Mouse (Mus musculus) layer of hippocampus, postnatal 14 days (tissue): ENCODE data around the gene Qrfpr. TPM values are rescaled to one million over a fixed set of nuclear protein-coding genes. Genes with fewer than 3 reads are reported as not detected.

Source experiments
- DNase-seq, 2 experiments: peaks; one replicate each; pipeline ENCODE4 v3.0.0; 2021 to 2022; ENCODE audit warnings: low spot score in 2 of 2, mixed read lengths in 1 of 2
- total RNA-seq, 2 experiments: library from RNA; stranded (reverse); gene quantifications; 2 replicates each; pipeline ENCODE4 v1.2.3; 2021

Gene Qrfpr
- total RNA-seq, 2 experiments from 2014 or later = 1.9 to 2.0 TPM

DNA sequence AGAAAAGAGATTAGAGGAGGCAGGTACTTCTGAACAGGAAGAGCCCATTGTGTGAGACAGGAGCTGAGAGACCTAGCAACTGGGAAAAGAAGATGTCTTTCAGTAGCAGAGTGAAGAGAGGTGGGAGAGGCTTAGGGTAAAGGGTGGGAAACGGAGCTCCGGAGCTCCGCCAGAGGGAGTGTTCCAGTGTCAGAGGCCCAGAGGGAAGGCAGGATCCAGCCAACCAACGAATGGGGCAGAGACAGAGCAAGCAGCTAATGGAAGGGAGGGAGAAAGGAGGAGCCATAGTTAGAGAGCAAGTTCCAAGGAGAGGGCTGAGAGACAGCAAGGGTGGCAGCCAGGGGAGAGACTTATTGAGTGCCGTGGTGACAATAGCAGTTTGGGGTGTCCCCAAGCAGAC is 66.8 kb downstream of the Qrfpr start:
- DNase-seq = no peak

DNA sequence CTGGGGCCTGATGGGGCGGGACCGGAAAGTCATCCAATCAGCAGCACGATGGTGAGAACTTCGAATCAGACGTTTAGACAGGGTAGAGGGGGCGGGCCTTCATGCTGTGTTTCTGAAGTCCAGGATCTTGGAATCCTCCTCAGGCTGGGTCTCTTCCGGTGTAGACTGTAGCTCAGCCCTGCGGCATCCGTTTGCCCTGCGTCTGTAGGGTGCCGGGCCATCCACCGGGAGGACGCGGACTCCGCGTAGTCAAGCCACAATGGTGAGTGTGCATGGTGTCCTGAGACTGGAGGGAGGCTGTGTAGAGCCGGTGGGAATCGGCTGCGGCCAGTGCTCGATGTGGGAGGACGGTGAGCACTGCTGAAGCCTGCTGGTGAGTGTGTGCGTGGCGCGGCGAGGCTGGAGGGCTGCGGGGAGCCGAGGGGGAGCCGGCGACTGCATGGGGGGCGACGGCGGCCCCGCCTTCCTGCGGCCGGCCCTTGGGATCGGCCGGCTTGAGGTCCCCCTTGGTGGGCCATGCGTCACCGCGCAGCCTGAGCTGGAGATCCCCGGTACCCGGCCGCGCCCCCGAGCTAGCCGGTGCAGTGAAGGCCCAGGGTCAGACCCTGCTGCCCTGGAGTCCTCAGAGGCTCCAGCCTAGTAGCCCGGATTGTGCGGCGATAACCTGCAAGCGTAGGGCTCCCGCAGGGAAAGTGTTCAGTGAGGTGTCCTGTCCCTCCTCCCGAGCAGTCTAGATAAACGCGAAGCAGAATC is 71.0 kb downstream of the Qrfpr start, which contains the start of gene D3Ertd254e:
D3Ertd254e (plus strand) TSS at position 84 of the 753 bp plus-strand sequence.
- peak; percentile 91 to 94 for DNase-seq

DNA sequence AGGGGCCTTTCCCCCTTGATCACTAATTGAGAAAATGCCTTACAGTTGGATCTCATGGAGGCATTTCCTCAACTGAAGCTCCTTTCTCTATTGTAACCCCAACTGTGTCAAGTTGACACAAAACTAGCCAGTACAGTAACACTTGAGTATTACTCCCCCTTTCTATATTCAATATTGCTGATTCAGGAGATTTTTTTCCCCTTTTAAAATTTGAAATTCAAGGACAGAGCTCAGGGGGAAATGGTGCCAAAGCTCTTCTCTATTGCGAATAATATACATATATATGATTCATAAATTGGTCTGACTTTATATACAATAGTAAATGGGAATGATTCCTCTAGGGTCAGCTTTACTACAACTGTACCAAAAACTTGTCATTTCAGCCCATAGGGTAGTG is 71.6 kb downstream of the Qrfpr start:
- no peak for DNase-seq

DNA sequence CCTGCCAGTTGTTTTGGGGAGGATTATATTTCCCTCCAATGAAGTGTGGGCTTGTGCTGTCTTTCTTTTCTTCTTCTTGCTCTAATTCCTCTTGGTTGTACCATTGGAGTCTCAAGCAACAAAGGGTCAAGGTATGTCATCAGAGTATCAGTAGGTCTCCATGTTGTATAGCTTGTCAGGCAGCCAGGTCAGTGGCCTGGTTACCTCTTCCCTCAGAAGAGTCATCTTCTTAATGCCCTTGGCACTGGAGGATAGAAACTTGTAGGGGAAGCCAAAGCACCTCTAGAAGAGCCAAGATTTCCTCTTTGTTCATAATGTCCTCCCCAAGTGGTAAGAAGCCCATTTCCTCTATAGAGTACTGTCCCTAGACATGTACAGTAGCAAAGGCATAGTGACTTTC is 83.1 kb downstream of the Qrfpr start:
- DNase-seq = no peak

DNA sequence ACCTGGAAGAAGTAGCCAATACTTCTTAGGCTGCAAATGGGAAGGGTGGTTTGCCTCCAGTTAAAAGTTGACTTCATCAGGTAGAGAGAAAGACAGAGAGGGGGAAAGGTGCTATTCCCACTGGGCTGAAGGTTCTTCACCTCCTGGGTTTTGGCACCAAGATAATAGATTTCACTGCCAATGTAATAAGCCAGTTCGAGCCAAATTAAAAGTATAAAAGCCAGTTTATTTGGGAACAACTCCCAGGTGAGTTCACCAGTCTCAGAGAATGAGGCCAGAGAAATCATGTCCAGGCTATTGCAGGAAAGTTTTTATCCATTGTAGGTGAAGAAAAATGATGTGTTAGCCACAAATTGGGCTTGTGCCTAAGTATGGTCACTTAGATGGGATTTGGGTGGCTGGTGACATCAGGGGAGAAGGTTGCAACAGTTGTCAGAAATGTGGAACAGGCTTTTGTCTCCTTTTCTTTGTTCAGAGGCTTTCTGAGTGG is 83.9 kb downstream of the Qrfpr start:
- no peak for DNase-seq

DNA sequence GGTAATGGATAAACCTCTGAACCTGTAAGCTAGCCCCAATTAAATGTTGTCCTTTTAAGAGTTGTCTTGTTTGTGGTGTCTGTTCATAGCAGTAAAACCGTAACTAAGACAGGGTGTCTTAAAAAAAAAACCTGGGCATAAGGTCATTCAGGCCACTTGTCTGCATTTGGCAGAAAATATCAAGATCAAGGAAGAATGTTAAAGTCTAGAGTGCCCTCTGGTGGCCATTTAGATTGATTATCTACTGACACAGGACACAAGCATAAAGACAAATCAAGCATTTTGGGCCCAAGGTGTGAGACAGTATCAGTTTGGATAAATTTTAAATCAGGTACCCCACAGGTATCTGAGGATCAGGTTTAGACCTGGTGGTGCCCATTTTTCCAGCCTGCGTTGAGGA is 84.6 kb downstream of the Qrfpr start:
- peak in 1 of 2 experiments; percentile 41 for DNase-seq

DNA sequence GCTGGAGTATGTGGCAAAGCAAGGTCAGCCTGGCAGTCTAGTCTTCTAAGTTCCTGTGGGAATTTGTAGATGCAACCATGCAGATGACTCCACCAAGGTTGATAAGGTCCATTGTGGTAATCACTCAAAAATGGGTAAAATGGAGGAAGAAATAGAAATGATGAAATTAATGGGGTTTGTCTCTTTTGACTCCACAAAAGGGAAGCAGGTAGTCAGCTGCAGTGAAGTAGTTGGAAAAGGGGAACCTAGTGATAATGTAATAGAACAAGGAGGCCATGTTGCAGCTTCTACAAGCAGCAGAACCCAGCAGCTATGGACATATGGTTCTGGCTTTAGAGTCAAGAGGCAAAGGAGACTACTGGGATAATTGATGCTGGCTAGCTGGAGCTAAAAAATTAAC is 86.0 kb downstream of the Qrfpr start:
- no peak for DNase-seq

Other genes with a start within 250 kb of the Qrfpr start
- gene Mccc1, start 221.6 kb downstream of the Qrfpr start, total RNA-seq = 10 to 100 TPM; 34.3 to 45.2 TPM
- not detected for gene Ccdc144b, start 168.8 kb downstream of the Qrfpr start, total RNA-seq
- 10 to 100 TPM; 42.1 to 45.4 TPM for gene Acad9, start 156.3 kb downstream of the Qrfpr start, total RNA-seq
- 10 to 100 TPM; 14.3 to 14.7 TPM for gene D3Ertd254e, start 71.3 kb downstream of the Qrfpr start, total RNA-seq